Mouse (Mus musculus) hindbrain, embryonic 10.5 days (tissue): Measurements from ENCODE around the gene Zcchc12. TPM values are rescaled to one million over a fixed set of nuclear protein-coding genes. Genes with fewer than 3 reads are reported as not detected.
A peak's percentile ranks its signal among the peaks of the same experiment; 100 is the strongest.

Experiments
- DNase-seq: peaks from one replicate; pipeline ENCODE4 v3.0.0-alpha.2; 2017; ENCODE audit warnings: low spot score
- H3K27ac ChIP-seq: fragments of 300-500 bp; sonication (generic); 2 replicates; pipeline ENCODE4 v1.5.1; 2016; ENCODE audit warnings: mild to moderate bottlenecking, moderate library complexity
- H3K27me3 ChIP-seq: fragments of 300-500 bp; sonication (generic); 2 replicates; pipeline ENCODE4 v1.6.1; 2016; ENCODE audit warnings: mild to moderate bottlenecking; ENCODE audit not compliant: poor library complexity, insufficient read depth, severe bottlenecking
- H3K36me3 ChIP-seq: fragments of 300-500 bp; sonication (generic); 2 replicates; pipeline ENCODE4 v1.6.1; 2016; ENCODE audit warnings: mild to moderate bottlenecking, moderate library complexity
- H3K4me1 ChIP-seq: fragments of 300-500 bp; sonication (generic); replicated peaks from 2 replicates; pipeline ENCODE4 v1.6.1; 2016; ENCODE audit warnings: mild to moderate bottlenecking
- H3K4me3 ChIP-seq: fragments of 300-500 bp; sonication (generic); 2 replicates; pipeline ENCODE4 v1.5.1; 2016; ENCODE audit warnings: mild to moderate bottlenecking, moderate library complexity
- H3K9me3 ChIP-seq: fragments of 300-500 bp; sonication (generic); 2 replicates; pipeline ENCODE4 v1.6.1; 2016; ENCODE audit warnings: mild to moderate bottlenecking, moderate library complexity
- WGBS: fragments of 180-500 bp; shearing (Covaris S2); methylation state at CpG from one replicate; pipeline ENCODE4 v1.1.7; 2016; 5-methylcytosine and 5-hydroxymethylcytosine counted together
- polyA plus RNA-seq: library from polyadenylated mRNA; unstranded; fragments of >200 nt; fragmentation: Nextera tagmentation; extraction: Ambion mirVana; gene quantifications from 2 replicates; pipeline ENCODE4 v1.2.1, GENCODE M21; 2016

Gene Zcchc12
- 10.0 and 22.6 TPM in 2 replicates for polyA plus RNA-seq

- peaks cover 16% of the 10 kb centered on the region; the same call in 1 of the 2 replicates for H3K27me3 ChIP-seq
- H3K4me1 ChIP-seq, result peaks cover 36% of the 10 kb centered on the region; the same call in 1 of the 2 replicates
- DNase-seq, result peak; percentile 31
- WGBS, result 19% methylated on average over 28 of the region's 28 CpGs
- no peak within 1 kb of the TSS for H3K27ac ChIP-seq
- H3K9me3 ChIP-seq, result no peaks in the 10 kb centered on the region
- peak within 1 kb of the TSS; percentile 45 for H3K4me3 ChIP-seq
- H3K36me3 ChIP-seq, result no peaks in the 10 kb centered on the region
Measured at GRCm38 (mm10) chrX:36195736-36196525, at the start of gene Zcchc12. Gene Zcchc12 (plus strand): TSS chrX:36195904.

GRCm38 (mm10) chrX:36146746-36147145 is 49.0 kb upstream of the Zcchc12 start:
- DNase-seq, result no peak
- Histone ChIP-seq H3K27ac (no peak overlapping the region), H3K4me1 (no peaks in the 10 kb centered on the region), H3K9me3 (no peaks in the 10 kb centered on the region), H3K4me3 (no peak overlapping the region), H3K27me3 (no peaks in the 10 kb centered on the region), H3K36me3 (no peaks in the 10 kb centered on the region)
- 71% methylated on average over 4 of the region's 4 CpGs for WGBS

- Histone ChIP-seq H3K36me3 (no peaks in the 10 kb centered on the region), H3K4me1 (no peaks in the 10 kb centered on the region), H3K27ac (no peak overlapping the region), H3K9me3 (no peaks in the 10 kb centered on the region), H3K27me3 (no peaks in the 10 kb centered on the region), H3K4me3 (no peak overlapping the region)
- DNase-seq, result no peak
Measured at GRCm38 (mm10) chrX:36150100-36150499, 45.6 kb upstream of the Zcchc12 start.

GRCm38 (mm10) chrX:36156677-36157076 is 39.0 kb upstream of the Zcchc12 start:
- DNase-seq, result no peak

GRCm38 (mm10) chrX:36161567-36161966 is 34.1 kb upstream of the Zcchc12 start:
- WGBS, result 30% methylated on average over 4 of the region's 4 CpGs
- Histone ChIP-seq H3K36me3 (no peaks in the 10 kb centered on the region), H3K27me3 (no peaks in the 10 kb centered on the region), H3K27ac (no peak overlapping the region), H3K9me3 (no peaks in the 10 kb centered on the region), H3K4me3 (no peak overlapping the region), H3K4me1 (no peaks in the 10 kb centered on the region)
- DNase-seq, result no peak

More at GRCm38 (mm10) chrX:36156677-36157076, 39.0 kb upstream of the Zcchc12 start:
- Histone ChIP-seq H3K9me3 (no peaks in the 10 kb centered on the region), H3K27me3 (no peaks in the 10 kb centered on the region), H3K4me1 (no peaks in the 10 kb centered on the region), H3K27ac (no peak overlapping the region), H3K4me3 (no peak overlapping the region), H3K36me3 (no peaks in the 10 kb centered on the region)
- 85% methylated on average over 2 of the region's 2 CpGs for WGBS

GRCm38 (mm10) chrX:36183625-36184024 is 12.1 kb upstream of the Zcchc12 start:
- no peaks in the 10 kb centered on the region for H3K9me3 ChIP-seq
- H3K36me3 ChIP-seq, result no peaks in the 10 kb centered on the region
- DNase-seq, result peak; percentile 42
- no peak overlapping the region for H3K27ac ChIP-seq
- H3K4me1 ChIP-seq, result no peaks in the 10 kb centered on the region
- no peak overlapping the region for H3K4me3 ChIP-seq
- no peaks in the 10 kb centered on the region for H3K27me3 ChIP-seq

- Histone ChIP-seq H3K27me3 (no peaks in the 10 kb centered on the region), H3K9me3 (no peaks in the 10 kb centered on the region), H3K4me3 (no peak overlapping the region), H3K4me1 (no peaks in the 10 kb centered on the region), H3K36me3 (no peaks in the 10 kb centered on the region), H3K27ac (no peak overlapping the region)
- WGBS, result 56% methylated on average over 5 of the region's 5 CpGs
- no peak for DNase-seq
Measured at GRCm38 (mm10) chrX:36186036-36186435, 9.7 kb upstream of the Zcchc12 start.

GRCm38 (mm10) chrX:36186443-36186842 is 9.3 kb upstream of the Zcchc12 start:
- Histone ChIP-seq H3K9me3 (no peaks in the 10 kb centered on the region), H3K36me3 (no peaks in the 10 kb centered on the region), H3K27me3 (no peaks in the 10 kb centered on the region), H3K4me3 (no peak overlapping the region), H3K27ac (no peak overlapping the region), H3K4me1 (no peaks in the 10 kb centered on the region)
- WGBS, result 44% methylated on average over 6 of the region's 6 CpGs
- no peak for DNase-seq

GRCm38 (mm10) chrX:36193951-36194350 is 1.8 kb upstream of the Zcchc12 start:
- 34% methylated on average over 6 of the region's 6 CpGs for WGBS
- Histone ChIP-seq H3K36me3 (no peaks in the 10 kb centered on the region), H3K9me3 (no peaks in the 10 kb centered on the region)

GRCm38 (mm10) chrX:36209554-36209953 is 13.8 kb downstream of the Zcchc12 start:
- no peak overlapping the region for H3K4me3 ChIP-seq
- 63% methylated on average over 2 of the region's 2 CpGs for WGBS
- H3K27ac ChIP-seq, result no peak overlapping the region
- H3K27me3 ChIP-seq, result no peaks in the 10 kb centered on the region
- DNase-seq, result no peak
- H3K4me1 ChIP-seq, result no peaks in the 10 kb centered on the region
- no peaks in the 10 kb centered on the region for H3K36me3 ChIP-seq
- no peaks in the 10 kb centered on the region for H3K9me3 ChIP-seq

More at GRCm38 (mm10) chrX:36193951-36194350, 1.8 kb upstream of the Zcchc12 start:
- no peak overlapping the region for H3K27ac ChIP-seq
- no peak overlapping the region for H3K4me3 ChIP-seq
- H3K27me3 ChIP-seq, result peaks cover 16% of the 10 kb centered on the region; the same call in 1 of the 2 replicates
- peaks cover 36% of the 10 kb centered on the region; the same call in 1 of the 2 replicates for H3K4me1 ChIP-seq
- DNase-seq, result no peak

- DNase-seq, result no peak
- no peak overlapping the region for H3K4me3 ChIP-seq
- H3K9me3 ChIP-seq, result no peaks in the 10 kb centered on the region
- no peaks in the 10 kb centered on the region for H3K4me1 ChIP-seq
- WGBS, result 77% methylated on average over 3 of the region's 3 CpGs
- H3K27ac ChIP-seq, result no peak overlapping the region
- H3K36me3 ChIP-seq, result no peaks in the 10 kb centered on the region
- no peaks in the 10 kb centered on the region for H3K27me3 ChIP-seq
Measured at GRCm38 (mm10) chrX:36211216-36211615, 15.5 kb downstream of the Zcchc12 start.

- DNase-seq, result no peak
- Histone ChIP-seq H3K36me3 (no peaks in the 10 kb centered on the region), H3K27ac (no peak overlapping the region), H3K27me3 (no peaks in the 10 kb centered on the region), H3K4me1 (no peaks in the 10 kb centered on the region), H3K4me3 (no peak overlapping the region), H3K9me3 (no peaks in the 10 kb centered on the region)
- WGBS, result 60% methylated on average over 2 of the region's 2 CpGs
Measured at GRCm38 (mm10) chrX:36221366-36221765, 25.7 kb downstream of the Zcchc12 start.

GRCm38 (mm10) chrX:36225777-36226176 is 30.1 kb downstream of the Zcchc12 start:
- H3K27ac ChIP-seq, result no peak overlapping the region
- peak; percentile 63 for DNase-seq
- no peak overlapping the region for H3K4me3 ChIP-seq
- no peaks in the 10 kb centered on the region for H3K4me1 ChIP-seq
- no peaks in the 10 kb centered on the region for H3K9me3 ChIP-seq
- H3K36me3 ChIP-seq, result no peaks in the 10 kb centered on the region
- 26% methylated on average over 7 of the region's 7 CpGs for WGBS
- no peaks in the 10 kb centered on the region for H3K27me3 ChIP-seq
